Mouse (Mus musculus): ENCODE measurements around the gene Eef1a2. TPM values are rescaled to one million over a fixed set of nuclear protein-coding genes. Genes with fewer than 3 reads are reported as not detected.

Eef1a2 gene
- polyA plus RNA-seq, 1 experiment from 2014 or later = 0.36 TPM

Other genes starting within 250 kb of the Eef1a2 start
- gene Ythdf1, start 236.1 kb downstream of the Eef1a2 start, polyA plus RNA-seq (2015; fragmentation: Nextera tagmentation; extraction: Ambion mirVana) = 51.0 and 52.9 TPM in 2 replicates
- 0.14 TPM in 1 of 2 replicates, not detected in the other for gene Birc7, start 228.0 kb downstream of the Eef1a2 start, polyA plus RNA-seq (2015; fragmentation: Nextera tagmentation; extraction: Ambion mirVana)
- 50.8 and 52.4 TPM in 2 replicates for gene Nkain4, start 202.3 kb downstream of the Eef1a2 start, polyA plus RNA-seq (2015; fragmentation: Nextera tagmentation; extraction: Ambion mirVana)
- gene Arfgap1, start 189.8 kb downstream of the Eef1a2 start, polyA plus RNA-seq (2015; fragmentation: Nextera tagmentation; extraction: Ambion mirVana) = 92.7 and 103 TPM in 2 replicates
- gene Col20a1, start 170.5 kb downstream of the Eef1a2 start, polyA plus RNA-seq (2015; fragmentation: Nextera tagmentation; extraction: Ambion mirVana) = 0.71 and 1.1 TPM in 2 replicates
- 2.2 and 3.0 TPM in 2 replicates for gene Chrna4, start 113.5 kb downstream of the Eef1a2 start, polyA plus RNA-seq (2015; fragmentation: Nextera tagmentation; extraction: Ambion mirVana)
- gene Kcnq2, start 21.7 kb downstream of the Eef1a2 start, polyA plus RNA-seq (2015; fragmentation: Nextera tagmentation; extraction: Ambion mirVana) = 1.5 TPM in 2 replicates
- 249 and 269 TPM in 2 replicates for gene Ppdpf, start 30.2 kb upstream of the Eef1a2 start, polyA plus RNA-seq (2015; fragmentation: Nextera tagmentation; extraction: Ambion mirVana)
- gene Ptk6, start 45.8 kb upstream of the Eef1a2 start, polyA plus RNA-seq (2015; fragmentation: Nextera tagmentation; extraction: Ambion mirVana) = 0.12 TPM in 1 of 2 replicates, not detected in the other
- 0.06 and 0.18 TPM in 2 replicates for gene Srms, start 56.2 kb upstream of the Eef1a2 start, polyA plus RNA-seq (2015; fragmentation: Nextera tagmentation; extraction: Ambion mirVana)
- gene Fndc11, start 63.0 kb upstream of the Eef1a2 start, polyA plus RNA-seq (2015; fragmentation: Nextera tagmentation; extraction: Ambion mirVana) = 0.09 and 0.26 TPM in 2 replicates
- gene Helz2, start 85.0 kb upstream of the Eef1a2 start, polyA plus RNA-seq (2015; fragmentation: Nextera tagmentation; extraction: Ambion mirVana) = 2.1 and 2.3 TPM in 2 replicates
- gene Gmeb2, start 131.0 kb upstream of the Eef1a2 start, polyA plus RNA-seq (2015; fragmentation: Nextera tagmentation; extraction: Ambion mirVana) = 12.2 and 13.2 TPM in 2 replicates
- 37.6 and 39.0 TPM in 2 replicates for gene Stmn3, start 157.5 kb upstream of the Eef1a2 start, polyA plus RNA-seq (2015; fragmentation: Nextera tagmentation; extraction: Ambion mirVana)
- 35.4 and 39.2 TPM in 2 replicates for gene Rtel1, start 162.7 kb upstream of the Eef1a2 start, polyA plus RNA-seq (2015; fragmentation: Nextera tagmentation; extraction: Ambion mirVana)
- gene Zgpat, start 207.9 kb upstream of the Eef1a2 start, polyA plus RNA-seq (2015; fragmentation: Nextera tagmentation; extraction: Ambion mirVana) = 36.2 and 38.5 TPM in 2 replicates
- gene Arfrp1, start 208.4 kb upstream of the Eef1a2 start, polyA plus RNA-seq (2015; fragmentation: Nextera tagmentation; extraction: Ambion mirVana) = 58.6 and 62.4 TPM in 2 replicates
- 18.2 and 20.2 TPM in 2 replicates for gene Lime1, start 223.1 kb upstream of the Eef1a2 start, polyA plus RNA-seq (2015; fragmentation: Nextera tagmentation; extraction: Ambion mirVana)